Mouse (Mus musculus): ENCODE measurements around the gene Bmp7. TPM values are rescaled to one million over a fixed set of nuclear protein-coding genes. Genes with fewer than 3 reads are reported as not detected.

Bmp7 gene
- total RNA-seq (2017) = 0.10 TPM in 1 of 2 replicates, not detected in the other

GRCm38 (mm10) chr2:172940003-172940798 lies at the start of gene Bmp7:
Gene Bmp7 (minus strand): TSS chr2:172940321.
- ATAC-seq (replicated peaks; ENCODE audit: low read depth, poor library complexity, severe bottlenecking) = peak; percentile 67

- 0 out of 2 replicates have a peak, but pooled peaks have one; percentile 31 for ATAC-seq (replicated peaks; ENCODE audit: low read depth, poor library complexity, severe bottlenecking)
Measured at GRCm38 (mm10) chr2:172982776-172983561, 42.8 kb upstream of the Bmp7 start.

GRCm38 (mm10) chr2:172979666-172980345 lies 39.7 kb upstream of the Bmp7 start:
- no peak for ATAC-seq (replicated peaks; ENCODE audit: low read depth, poor library complexity, severe bottlenecking)

- peak; percentile 26 for ATAC-seq (replicated peaks; ENCODE audit: low read depth, poor library complexity, severe bottlenecking)
Measured at GRCm38 (mm10) chr2:172978131-172978633, 38.1 kb upstream of the Bmp7 start.

- ATAC-seq (replicated peaks; ENCODE audit: low read depth, poor library complexity, severe bottlenecking) = peak; percentile 62
Measured at GRCm38 (mm10) chr2:172977409-172978130, 37.4 kb upstream of the Bmp7 start, which contains the start of gene Spo11. Gene Spo11 (plus strand): TSS chr2:172977700.

- ATAC-seq (replicated peaks; ENCODE audit: low read depth, poor library complexity, severe bottlenecking) = peak; percentile 67
Measured at GRCm38 (mm10) chr2:172976661-172977238, 36.6 kb upstream of the Bmp7 start.

GRCm38 (mm10) chr2:172975159-172975558 lies 35.0 kb upstream of the Bmp7 start:
- ATAC-seq (replicated peaks; ENCODE audit: low read depth, poor library complexity, severe bottlenecking) = no peak

GRCm38 (mm10) chr2:172974701-172975100 lies 34.6 kb upstream of the Bmp7 start:
- no peak for ATAC-seq (replicated peaks; ENCODE audit: low read depth, poor library complexity, severe bottlenecking)

- no peak for ATAC-seq (replicated peaks; ENCODE audit: low read depth, poor library complexity, severe bottlenecking)
Measured at GRCm38 (mm10) chr2:172973806-172974565, 33.9 kb upstream of the Bmp7 start.

GRCm38 (mm10) chr2:172971865-172972264 lies 31.7 kb upstream of the Bmp7 start:
- no peak for ATAC-seq (replicated peaks; ENCODE audit: low read depth, poor library complexity, severe bottlenecking)

- peak; percentile 86 for ATAC-seq (replicated peaks; ENCODE audit: low read depth, poor library complexity, severe bottlenecking)
Measured at GRCm38 (mm10) chr2:172966480-172966879, 26.4 kb upstream of the Bmp7 start.

- ATAC-seq (replicated peaks; ENCODE audit: low read depth, poor library complexity, severe bottlenecking) = no peak
Measured at GRCm38 (mm10) chr2:172965249-172965648, 25.1 kb upstream of the Bmp7 start.

GRCm38 (mm10) chr2:172961211-172961610 lies 21.1 kb upstream of the Bmp7 start:
- no peak for ATAC-seq (replicated peaks; ENCODE audit: low read depth, poor library complexity, severe bottlenecking)

GRCm38 (mm10) chr2:172960350-172960749 lies 20.2 kb upstream of the Bmp7 start:
- ATAC-seq (replicated peaks; ENCODE audit: low read depth, poor library complexity, severe bottlenecking) = no peak

GRCm38 (mm10) chr2:172959006-172959768 lies 19.1 kb upstream of the Bmp7 start:
- ATAC-seq (replicated peaks; ENCODE audit: low read depth, poor library complexity, severe bottlenecking) = no peak

- ATAC-seq (replicated peaks; ENCODE audit: low read depth, poor library complexity, severe bottlenecking) = no peak
Measured at GRCm38 (mm10) chr2:172958579-172958978, 18.5 kb upstream of the Bmp7 start.

- ATAC-seq (replicated peaks; ENCODE audit: low read depth, poor library complexity, severe bottlenecking) = no peak
Measured at GRCm38 (mm10) chr2:172951976-172952375, 11.9 kb upstream of the Bmp7 start.

- ATAC-seq (replicated peaks; ENCODE audit: low read depth, poor library complexity, severe bottlenecking) = no peak
Measured at GRCm38 (mm10) chr2:172950722-172951121, 10.6 kb upstream of the Bmp7 start.
